Mouse (Mus musculus): ENCODE measurements at regions not wholly inside any gene's neighbourhood (a gene's known extent, or its start where the extent isn't known, plus 50 kb on each side); places are given as distances from the start of the nearest gene placed in this dataset.

DNA sequence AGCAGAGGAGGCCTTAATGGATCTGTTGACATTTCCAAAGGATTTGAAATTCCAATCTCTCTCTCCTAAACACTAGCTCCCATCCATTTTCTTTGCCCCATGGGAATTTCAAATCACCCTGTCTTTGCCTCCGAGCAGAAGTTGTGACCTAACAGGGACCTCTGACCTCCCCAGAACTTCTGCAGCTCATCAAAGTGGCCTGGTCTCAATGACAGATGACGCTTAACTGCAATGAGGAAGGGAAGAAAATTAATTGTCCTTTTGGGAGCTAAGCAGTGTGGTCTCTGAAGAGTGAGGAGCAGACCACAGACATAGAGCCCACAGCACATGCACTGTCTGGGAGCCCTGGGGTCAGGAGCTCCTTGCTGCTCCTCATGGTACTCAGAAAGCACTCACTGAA lies 155.3 kb downstream of the Tox3 start:
- no peak for DNase-seq

DNA sequence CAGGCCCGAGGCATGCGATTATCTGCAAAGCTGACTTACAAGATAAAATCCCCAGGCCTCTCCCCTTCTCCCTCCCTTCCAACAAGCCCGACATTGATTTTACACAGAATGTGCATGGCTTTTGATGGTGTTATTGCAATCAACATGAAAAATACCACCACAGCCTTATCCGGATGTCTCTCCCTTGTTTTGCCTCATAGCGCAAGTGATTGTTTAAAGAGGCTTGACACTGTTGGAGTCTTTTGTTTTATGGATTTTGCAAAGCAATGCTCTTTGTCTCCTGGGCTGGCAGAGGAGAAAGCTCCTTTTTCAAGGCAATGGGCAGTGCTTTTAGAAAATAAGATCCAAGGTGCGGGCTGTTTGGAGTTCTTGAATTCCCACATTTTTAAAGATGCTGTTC lies 165.3 kb downstream of the Tox3 start:
- DNase-seq = no peak

DNA sequence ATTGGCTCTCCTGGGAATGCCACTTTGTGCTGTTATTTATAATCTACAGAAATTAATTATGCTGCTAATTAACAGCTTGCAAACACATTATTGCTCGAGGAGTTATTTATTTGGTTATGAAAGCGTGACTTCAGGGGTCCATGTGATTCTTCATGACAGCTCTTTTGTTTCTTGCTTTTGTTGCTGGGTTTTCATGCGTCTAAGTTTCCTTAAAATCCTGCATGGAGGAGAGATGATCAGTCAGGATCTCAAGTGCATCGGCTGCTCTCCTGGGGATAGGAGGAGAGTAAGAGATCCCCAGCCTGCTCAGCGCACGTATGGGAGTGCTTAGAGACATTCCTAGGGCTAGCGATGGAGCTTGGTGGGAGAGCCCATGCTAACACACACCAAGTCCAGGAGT lies 171.4 kb downstream of the Tox3 start:
- DNase-seq = no peak

DNA sequence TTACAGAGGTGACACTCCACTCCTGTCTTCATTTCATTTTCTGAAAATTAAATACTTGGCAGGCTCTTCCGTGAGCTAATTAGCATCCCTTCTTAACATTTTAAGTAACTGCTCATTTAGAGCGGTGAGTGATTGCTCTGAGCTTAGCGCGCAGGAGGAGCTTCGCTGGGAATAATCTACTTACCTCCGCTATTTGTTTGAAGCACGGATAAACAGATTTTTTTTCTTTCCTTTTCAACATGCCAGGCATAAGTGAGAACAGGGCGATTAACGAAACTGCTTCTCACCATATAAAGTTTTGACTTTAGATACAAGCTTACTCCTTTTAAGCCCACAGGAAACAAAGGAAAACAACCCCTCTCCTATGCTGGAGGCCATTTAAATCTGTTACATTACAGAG lies 171.8 kb downstream of the Tox3 start:
- no peak for DNase-seq

DNA sequence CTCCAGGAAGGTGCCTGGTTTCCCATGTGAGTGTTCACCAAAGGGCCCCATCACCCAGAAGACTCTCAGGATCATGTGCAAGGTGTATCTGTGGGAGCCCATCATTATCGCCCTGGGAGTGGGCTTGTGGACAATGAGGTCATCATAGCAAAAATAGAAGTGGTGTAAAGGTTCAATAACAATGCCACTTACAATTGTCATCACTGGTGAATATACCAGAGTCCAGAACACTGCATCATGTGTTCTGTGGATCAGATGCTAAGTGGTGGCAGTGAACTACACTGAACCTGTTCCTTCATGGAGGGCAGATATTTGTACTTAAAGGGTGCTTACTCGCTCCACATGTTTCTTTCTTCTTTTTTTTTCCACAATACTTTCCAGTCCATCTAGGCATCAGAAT lies 181.5 kb downstream of the Tox3 start:
- no peak for DNase-seq

DNA sequence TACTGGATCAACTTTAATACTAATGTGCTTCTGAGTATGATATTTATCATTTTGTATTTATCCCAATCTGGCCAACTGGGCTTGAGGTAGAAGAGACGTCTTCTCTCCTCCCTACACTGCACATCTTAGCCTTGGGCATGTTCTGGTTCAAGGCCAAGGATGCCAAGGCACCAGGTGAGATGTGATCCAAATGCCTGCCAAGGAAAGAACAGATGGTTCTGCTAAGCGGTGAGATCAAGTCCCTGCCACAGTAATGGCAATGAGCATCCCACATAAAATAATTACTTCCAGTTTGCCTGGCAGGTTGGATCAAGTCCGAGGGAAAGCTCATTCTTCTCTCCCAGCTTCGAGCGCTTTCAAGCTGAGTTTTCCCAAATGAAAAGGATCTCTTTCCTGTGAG lies 196.7 kb downstream of the Tox3 start:
- DNase-seq = no peak

DNA sequence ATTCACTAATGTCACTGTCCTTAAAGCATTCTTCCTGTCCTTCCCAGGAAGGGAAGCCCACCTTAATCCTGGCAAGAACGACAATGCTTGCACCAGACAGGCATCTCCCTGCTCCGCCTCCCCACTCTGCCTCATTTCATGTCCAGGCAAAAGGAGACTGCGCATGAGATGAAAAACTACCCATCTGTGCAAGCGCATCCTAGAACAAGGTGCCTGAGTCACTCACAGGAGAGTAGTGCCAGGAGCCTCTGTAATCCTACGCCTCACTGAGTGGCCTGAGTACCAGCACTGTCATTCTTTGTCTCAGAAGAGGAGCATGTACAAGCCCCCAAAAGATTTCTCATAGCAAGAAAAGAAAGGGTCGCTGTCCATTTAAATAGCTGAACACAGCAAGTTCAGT lies 198.2 kb downstream of the Tox3 start:
- DNase-seq = peak; percentile 8

DNA sequence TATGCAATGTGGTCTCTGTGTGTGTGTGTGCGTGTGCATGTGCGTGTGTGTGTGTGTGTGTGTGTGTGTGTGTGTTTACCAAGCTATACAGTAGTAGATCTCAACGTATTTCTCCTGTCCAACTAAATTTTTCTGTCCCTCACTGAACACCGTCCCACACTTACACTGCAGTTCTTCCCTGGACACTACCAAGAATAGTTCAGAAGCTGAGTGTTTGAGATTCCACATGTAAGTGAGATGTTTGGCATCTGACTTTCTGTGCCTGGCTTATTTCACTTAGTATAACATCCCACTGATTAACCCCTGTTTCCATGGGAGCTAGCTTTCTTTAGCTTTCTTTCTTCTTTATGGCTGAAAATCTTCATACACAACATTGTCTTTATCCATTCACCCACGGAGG lies 213.5 kb downstream of the Tox3 start:
- DNase-seq = no peak

DNA sequence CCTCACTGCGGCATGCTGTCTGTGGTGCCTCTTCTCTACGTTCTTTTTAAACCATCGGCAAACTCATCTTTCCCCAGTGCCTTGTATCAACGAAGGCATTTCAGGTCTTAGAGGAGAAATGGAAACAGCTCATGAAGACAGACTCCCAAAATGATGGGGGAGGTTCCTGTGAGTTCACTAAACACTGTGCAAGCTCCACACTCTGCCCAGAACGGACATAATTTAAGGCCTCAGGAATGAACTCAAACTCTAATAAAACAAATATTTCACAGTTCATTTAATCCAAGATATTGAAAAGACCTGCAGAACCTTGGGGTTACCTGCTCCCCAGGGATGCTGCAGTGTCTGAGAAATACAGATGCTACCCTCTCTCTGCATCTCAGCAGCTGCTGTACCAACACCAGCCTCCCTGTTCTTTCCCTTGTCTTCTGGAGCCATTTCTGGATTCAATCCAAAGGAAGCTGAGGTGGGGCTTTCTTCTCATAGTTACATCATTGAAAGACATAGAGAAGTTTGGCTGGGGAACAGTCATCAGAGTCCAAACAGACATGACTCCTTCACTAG lies 217.4 kb downstream of the Tox3 start:
- DNase-seq = no peak

DNA sequence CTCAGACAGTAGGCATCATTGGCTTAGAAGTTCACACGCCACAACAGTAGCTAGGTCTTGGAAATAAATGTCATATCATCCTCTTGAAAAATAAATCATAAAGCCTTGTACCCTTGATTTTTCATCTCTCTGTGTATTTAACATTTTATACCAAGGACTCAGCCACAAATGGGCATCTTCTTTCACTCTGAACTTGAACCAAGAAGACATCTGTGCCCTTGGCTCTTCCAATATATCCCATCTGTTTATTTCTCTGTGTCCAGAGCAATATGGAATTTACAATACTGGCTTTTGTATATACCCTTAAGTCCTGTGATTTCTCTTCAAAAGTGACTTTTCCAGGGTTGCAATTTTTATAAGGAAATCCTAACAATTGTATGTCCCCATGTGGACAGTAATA lies 222.7 kb downstream of the Tox3 start:
- no peak for DNase-seq

DNA sequence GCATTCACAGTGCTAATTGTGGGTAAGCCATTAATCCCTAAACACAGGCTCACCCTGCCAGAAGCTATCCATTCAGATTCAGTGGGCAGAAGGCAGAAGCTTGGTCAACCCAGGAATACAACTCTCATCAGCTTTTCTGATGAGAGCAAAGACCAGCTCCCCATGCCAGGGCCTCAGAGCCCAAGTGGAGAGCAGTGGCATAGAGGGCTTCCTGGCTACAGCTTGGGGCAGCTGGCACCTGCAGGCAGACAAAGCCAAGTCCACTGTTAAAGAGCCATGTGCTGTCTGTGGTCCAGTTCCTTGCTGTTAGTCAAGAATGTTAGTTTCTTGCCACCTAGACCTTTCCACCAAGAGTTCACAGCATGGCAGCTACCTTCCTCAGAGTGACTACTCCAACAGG lies 225.0 kb downstream of the Tox3 start:
- no peak for DNase-seq

DNA sequence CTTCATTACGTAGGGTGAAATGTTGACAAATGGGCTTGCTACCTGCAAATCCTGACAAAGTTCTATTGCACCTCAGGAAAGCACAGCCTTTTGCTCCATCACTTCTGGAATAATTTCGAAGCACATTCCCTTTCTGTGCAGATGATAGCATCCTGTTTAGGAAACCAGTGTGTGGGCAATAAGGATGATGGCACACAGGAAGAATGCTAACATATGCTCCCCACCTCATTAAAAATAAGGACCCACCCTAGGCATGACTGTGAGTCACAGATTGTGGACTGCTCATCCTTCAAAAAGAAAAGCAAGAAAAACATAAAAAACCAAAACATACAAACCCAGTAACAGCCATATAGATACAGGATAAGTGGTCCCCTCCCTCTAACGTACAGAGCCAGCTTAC lies 226.2 kb downstream of the Tox3 start:
- DNase-seq = no peak

DNA sequence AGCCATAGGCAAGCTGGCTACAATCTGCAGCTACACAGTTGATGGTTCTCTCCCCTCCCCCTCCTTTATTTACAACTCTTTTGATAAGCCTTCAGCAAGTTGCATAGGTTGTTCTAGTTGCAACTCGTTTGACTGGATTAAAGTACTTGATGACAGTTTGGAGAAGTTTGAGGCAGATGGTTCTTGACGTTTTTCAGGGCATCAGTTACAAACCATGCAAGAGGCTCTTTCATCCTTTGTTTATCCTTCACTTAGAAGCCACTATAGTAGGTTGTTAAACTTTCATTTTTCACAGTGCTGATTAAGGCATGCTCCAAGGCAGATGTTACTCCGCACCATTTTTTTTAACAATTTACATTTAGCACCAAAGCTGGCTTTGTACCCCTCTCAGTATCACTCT lies 227.1 kb downstream of the Tox3 start:
- no peak for DNase-seq

DNA sequence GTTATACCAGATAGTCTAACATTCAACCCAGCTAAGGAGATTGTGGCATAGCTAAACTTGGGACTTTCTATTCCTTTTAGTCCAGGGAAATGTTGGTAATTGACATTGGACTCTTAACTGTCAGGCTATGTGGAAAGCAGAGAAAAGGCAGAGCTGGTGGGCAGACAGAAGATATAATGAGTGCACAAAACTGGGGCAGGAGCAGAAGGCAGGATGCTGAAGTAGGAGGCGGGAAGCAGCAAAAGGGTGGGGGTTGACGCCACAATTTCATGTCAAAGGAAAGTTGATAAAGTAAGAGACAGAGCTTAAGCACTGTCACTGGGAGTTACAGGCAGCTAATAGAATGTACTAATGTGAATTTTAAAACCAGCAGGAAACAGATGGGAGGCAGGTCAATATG lies 232.7 kb downstream of the Tox3 start:
- peak; percentile 8 for DNase-seq

DNA sequence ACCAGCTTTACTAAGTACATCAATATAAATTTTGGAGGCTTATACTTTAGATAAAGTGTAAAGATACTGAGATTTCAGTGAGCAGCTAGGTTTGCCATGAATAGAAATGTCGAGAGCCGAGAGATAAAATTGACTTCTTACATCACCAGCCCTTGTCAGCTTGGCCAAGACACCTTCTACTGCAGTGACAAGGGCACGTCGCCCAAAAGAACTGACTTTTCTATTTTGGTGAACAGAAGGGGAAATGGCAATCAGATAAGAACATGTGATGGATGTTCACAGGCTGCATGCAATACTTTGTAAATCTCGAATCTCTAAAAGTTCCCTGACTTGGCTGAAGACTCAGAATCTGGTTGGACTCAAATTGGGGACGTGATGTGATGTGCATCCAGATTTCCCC lies 247.6 kb downstream of the Tox3 start:
- DNase-seq = no peak

DNA sequence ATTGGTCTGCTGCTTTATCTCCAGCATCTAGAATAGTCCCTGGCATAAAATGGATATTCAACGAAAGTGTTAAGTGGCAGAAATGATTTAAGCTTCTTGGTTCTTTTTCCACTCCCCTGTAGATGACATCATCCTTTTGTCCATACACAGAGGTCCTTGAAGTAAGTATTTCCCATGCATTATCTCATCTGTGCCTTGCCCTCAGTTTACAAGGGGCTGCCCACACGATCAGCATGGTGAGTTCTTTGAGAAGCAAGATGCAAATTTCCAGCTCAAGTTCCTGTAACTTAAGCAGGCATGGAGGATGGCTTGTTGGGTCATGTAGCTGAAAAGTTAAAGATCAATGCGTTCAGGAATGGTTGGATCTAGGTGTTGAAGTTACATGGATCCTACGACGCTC lies 265.5 kb downstream of the Tox3 start:
- DNase-seq = no peak

DNA sequence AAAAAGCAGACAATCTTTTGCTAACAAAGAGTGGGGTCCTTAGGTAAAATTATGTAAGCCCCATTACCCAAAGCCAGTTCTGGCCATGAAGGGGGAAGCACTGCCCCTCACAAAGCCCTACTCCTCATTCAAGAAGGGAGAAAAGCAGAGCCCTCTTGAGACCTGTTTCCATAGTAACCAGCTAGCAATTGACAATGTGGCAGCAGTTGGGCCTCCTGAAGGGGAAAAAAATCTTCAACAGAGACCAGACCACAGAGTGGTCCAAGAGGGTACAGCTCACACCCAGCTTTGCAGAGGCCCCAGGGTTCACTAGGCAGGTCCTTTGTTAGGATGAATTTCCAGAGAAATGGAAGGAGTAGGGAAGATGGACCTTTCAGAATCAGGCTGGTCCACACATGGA lies 271.8 kb downstream of the Tox3 start:
- no peak for DNase-seq

DNA sequence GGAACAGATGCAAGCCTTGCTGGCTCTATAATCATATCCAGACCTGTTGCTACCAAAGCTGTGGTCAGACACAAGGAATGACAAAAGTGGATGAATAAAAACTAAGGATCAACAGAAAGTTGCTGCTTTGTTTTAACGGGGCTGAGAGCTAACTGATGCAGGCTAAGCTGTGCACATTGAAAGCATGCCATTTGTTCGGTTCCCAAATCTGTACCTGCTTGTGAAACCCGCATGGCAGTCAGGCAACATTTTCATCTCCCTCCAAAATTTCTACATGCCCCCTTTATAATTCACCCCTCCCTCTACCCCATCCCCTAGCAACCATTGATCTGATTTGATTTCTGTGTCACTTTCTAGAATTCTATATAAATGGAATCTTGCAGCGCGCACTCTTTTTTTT lies 272.3 kb downstream of the Tox3 start:
- DNase-seq = no peak

DNA sequence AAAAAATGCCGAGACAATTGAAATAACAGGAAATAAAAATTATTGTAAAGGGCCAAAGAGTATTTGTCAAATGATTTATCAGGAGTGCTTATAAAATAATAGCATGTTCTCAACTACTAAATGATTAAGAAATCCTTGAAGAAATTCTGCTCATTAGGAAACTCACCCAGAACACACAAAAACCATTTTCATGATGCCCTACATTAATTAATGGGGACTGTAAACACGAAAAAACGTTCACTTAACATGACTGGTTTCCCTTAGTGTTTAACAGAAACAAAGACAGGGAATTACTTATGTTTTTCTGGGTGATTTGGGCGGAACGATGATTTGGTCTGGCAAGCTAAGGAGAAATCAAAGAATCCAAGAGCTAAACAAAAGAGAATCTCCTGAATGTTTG lies 278.1 kb downstream of the Tox3 start:
- DNase-seq = no peak

DNA sequence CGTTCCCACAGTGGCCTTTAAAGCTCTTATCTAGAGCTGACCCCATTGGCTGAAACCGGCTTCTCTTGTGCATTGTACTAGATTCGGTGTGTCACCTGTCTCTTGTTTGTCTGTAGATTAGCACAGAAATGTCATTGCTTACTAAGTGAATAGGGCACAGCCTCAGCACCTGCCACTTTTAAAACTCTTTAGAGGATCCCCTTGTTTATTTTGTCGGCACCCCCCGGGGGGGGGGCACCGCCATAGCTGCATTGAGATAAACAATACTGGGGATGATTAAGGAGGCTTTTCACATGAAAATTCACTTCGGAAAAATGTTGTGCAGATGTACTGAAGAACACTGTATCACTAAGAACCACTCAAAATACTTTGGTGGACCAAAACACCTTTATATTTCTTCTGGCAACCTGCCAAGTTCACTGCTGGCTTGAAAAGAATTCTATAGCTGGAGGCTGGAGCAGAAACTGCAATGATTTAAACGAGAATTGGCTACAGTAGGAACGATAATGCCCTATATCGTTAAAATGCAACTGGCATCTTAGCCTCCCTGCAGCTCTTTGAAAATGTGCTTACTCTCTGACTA lies 278.6 kb downstream of the Tox3 start:
- DNase-seq = no peak

DNA sequence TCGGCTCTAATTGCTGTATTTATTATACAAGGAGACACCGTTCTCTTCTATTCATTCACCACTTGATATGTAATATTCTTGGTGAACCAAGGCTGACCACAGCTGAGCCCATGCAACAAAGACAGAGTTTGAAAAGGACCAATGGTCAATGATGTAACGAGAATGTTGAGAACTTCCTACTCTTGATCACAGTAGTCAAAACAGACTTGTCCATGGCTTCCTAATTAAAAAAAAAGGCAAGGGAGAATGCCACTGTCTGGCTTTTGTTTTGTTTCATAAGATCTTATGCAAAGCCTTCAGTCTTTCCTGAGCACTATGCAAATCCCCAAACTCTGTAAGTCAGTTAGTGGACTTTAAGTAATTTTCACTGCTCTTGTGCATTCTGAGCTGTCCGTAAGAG lies 279.7 kb downstream of the Tox3 start:
- DNase-seq = no peak

DNA sequence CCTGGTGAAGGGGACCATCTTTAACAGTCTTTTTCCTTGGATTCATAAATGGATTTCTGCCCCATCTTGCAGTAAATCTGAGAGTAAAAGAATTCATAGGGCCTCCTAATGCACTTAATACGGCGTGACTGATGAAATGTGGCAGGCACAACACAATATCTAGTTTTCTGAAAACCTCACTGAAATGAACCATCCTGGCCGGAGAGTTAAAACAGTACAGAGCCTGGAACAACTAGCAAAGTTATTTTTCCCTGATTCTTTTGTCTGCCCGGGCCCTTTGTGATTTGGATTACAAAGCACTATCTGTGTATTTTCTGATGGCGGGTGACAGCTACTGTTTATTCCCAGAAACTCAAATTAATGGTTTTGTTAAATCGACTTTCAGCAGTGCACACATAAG lies 283.8 kb downstream of the Tox3 start:
- no peak for DNase-seq

DNA sequence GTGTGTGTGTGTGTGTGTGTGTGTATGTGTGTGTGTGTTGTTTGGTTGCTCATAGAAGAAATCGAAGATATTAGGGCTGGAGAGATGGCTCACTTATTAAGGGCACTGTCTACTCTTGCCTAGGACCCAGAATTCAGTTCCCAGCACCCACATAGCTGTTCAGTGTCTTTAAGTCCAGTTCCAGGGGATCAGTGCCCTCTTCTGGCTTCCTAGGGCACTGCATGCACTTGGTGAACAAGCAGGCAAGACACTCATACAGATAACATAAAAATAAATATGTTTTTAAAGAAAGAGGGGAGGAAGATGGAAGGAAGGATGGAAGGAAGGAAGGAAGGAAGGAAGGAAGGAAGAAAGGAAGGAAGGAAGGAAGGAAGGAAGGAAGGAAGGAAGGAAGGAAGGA lies 284.9 kb downstream of the Tox3 start:
- no peak for DNase-seq

DNA sequence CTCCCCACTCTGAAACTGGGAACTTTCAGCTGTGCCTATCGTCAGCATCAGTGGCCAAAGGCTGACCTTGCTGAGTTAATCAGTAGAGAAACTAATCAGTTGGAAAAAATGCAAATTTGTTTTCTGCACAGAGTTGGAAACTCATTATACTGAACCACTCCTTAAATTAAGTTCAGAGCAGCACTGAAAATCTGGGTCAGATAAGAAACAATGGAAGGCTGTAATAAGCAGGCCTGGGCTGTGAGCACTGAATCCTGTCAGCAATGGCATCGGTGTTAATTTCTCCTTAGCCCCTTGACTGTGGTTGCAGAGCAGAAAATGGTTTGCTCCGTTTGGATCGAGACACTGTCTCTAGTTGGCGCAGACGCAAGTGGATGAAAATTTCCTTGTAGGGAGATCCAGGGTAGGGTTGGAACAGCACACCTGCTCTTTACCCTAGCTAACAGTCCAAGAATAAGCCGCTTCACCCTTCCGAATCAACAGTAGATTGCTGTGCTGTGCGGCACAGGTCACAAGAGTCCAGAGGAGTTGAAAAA lies 289.4 kb downstream of the Tox3 start:
- DNase-seq = no peak

DNA sequence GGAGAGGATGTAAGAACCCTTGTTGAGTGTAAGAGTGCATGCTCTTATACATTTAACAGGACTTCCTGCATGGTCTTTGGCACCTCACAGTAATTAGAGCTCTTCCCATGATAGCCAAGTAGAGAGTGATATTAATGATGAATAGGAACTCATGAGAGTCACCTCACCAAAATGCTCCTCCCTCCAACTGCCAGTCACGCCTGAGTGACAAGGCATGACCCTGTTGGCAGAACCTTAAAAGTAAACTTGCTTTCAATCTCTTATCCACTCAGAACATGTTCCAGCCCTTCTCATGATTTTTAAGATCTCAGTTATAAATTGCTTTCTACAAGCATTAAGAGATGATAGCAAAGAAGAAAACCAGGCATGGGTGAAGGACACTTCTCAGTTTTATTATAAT lies 291.8 kb downstream of the Tox3 start:
- no peak for DNase-seq

DNA sequence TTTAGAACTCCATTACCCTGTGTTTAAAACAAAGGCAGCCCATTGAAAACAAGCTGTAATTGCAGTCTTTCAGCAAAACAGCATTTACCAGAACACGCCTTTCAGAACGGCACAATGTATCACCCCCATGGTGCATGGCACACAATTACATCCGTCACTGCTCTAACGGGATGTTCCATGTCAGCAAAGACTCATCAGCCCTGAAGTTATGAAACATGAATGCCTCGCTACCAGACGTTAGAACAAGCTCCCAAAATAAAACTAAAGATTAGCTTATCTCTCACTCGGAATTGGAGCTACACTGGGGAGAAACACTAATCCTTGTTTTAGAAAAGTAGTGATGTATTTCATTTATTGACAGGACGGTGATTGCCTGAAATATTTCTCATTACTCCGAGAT lies 301.4 kb downstream of the Tox3 start:
- DNase-seq = no peak
